Mouse (Mus musculus): ENCODE measurements around the gene 1810055G02Rik.
A peak's percentile ranks its signal among the peaks of the same experiment; 100 is the strongest.

1810055G02Rik gene

GRCm38 (mm10) chr19:3708078-3709012 is at the start of gene 1810055G02Rik:
Gene 1810055G02Rik, plus strand, starts transcription at chr19:3708293.
- DNase-seq (ENCODE audit: low spot score), result peak; percentile 93

- no peak for DNase-seq (ENCODE audit: low spot score)
These were observed 42.6 kb upstream of the 1810055G02Rik start for GRCm38 (mm10) chr19:3665510-3665909.

GRCm38 (mm10) chr19:3666632-3667031 is 41.5 kb upstream of the 1810055G02Rik start:
- no peak for DNase-seq (ENCODE audit: low spot score)

GRCm38 (mm10) chr19:3667155-3667895 is 40.8 kb upstream of the 1810055G02Rik start:
- no peak for DNase-seq (ENCODE audit: low spot score)

GRCm38 (mm10) chr19:3667979-3668378 is 40.1 kb upstream of the 1810055G02Rik start:
- DNase-seq (ENCODE audit: low spot score), result no peak

GRCm38 (mm10) chr19:3668551-3668950 is 39.5 kb upstream of the 1810055G02Rik start:
- no peak for DNase-seq (ENCODE audit: low spot score)

- DNase-seq (ENCODE audit: low spot score), result no peak
These were observed 39.0 kb upstream of the 1810055G02Rik start for GRCm38 (mm10) chr19:3669100-3669499.

- no peak for DNase-seq (ENCODE audit: low spot score)
These were observed 34.9 kb upstream of the 1810055G02Rik start for GRCm38 (mm10) chr19:3673149-3673548.

- DNase-seq (ENCODE audit: low spot score), result no peak
These were observed 33.8 kb upstream of the 1810055G02Rik start for GRCm38 (mm10) chr19:3674122-3674855.

GRCm38 (mm10) chr19:3680732-3681131 is 27.4 kb upstream of the 1810055G02Rik start:
- no peak for DNase-seq (ENCODE audit: low spot score)

- DNase-seq (ENCODE audit: low spot score), result peak; percentile 46
These were observed 26.7 kb upstream of the 1810055G02Rik start for GRCm38 (mm10) chr19:3681310-3681934.

GRCm38 (mm10) chr19:3684414-3684813 is 23.7 kb upstream of the 1810055G02Rik start:
- no peak for DNase-seq (ENCODE audit: low spot score)

GRCm38 (mm10) chr19:3684957-3685580 is 23.0 kb upstream of the 1810055G02Rik start:
- no peak for DNase-seq (ENCODE audit: low spot score)

GRCm38 (mm10) chr19:3685611-3686214 is 22.4 kb upstream of the 1810055G02Rik start:
- DNase-seq (ENCODE audit: low spot score), result no peak

- peak; percentile 30 for DNase-seq (ENCODE audit: low spot score)
These were observed 21.7 kb upstream of the 1810055G02Rik start, which contains the start of gene Lrp5 for GRCm38 (mm10) chr19:3686215-3686894. Gene Lrp5, minus strand, starts transcription at chr19:3686564.

GRCm38 (mm10) chr19:3687676-3688171 is 20.4 kb upstream of the 1810055G02Rik start:
- no peak for DNase-seq (ENCODE audit: low spot score)

- DNase-seq (ENCODE audit: low spot score), result no peak
These were observed 16.8 kb upstream of the 1810055G02Rik start for GRCm38 (mm10) chr19:3691337-3691736.

- peak; percentile 48 for DNase-seq (ENCODE audit: low spot score)
These were observed 15.5 kb upstream of the 1810055G02Rik start for GRCm38 (mm10) chr19:3692414-3693145.

- DNase-seq (ENCODE audit: low spot score), result no peak
These were observed 13.6 kb upstream of the 1810055G02Rik start for GRCm38 (mm10) chr19:3694476-3694875.

All from MN1 (cell line).